Mouse (Mus musculus) kidney, adult 2 months (tissue): ENCODE data around the gene Scn1b. TPM values are rescaled to one million over a fixed set of nuclear protein-coding genes. Genes with fewer than 3 reads are reported as not detected.

Experiments
- DNase-seq: peaks from one replicate; pipeline ENCODE4 v3.0.0; 2021
- H3K27ac ChIP-seq: fragments of 200-500 bp; 2 replicates; pipeline ENCODE4 v1.5.1; 2012; ENCODE audit warnings: low read depth, low read length, control low read depth, inconsistent platforms; ENCODE audit not compliant: insufficient read depth
- H3K27me3 ChIP-seq: fragments of 200-500 bp; replicated peaks from 2 replicates; pipeline ENCODE4 v1.6.1; 2012; ENCODE audit warnings: mild to moderate bottlenecking, moderate library complexity, low read length, inconsistent platforms; ENCODE audit not compliant: control insufficient read depth, insufficient read depth
- H3K36me3 ChIP-seq: fragments of 200-500 bp; 2 replicates; pipeline ENCODE4 v1.6.1; 2012; ENCODE audit warnings: mild to moderate bottlenecking, moderate library complexity, low read length, inconsistent platforms; ENCODE audit not compliant: control insufficient read depth, insufficient read depth
- H3K4me1 ChIP-seq: fragments of 200-500 bp; 2 replicates; pipeline ENCODE4 v1.6.1; 2011; ENCODE audit warnings: low read length; ENCODE audit not compliant: control insufficient read depth, insufficient read depth
- H3K4me3 ChIP-seq: fragments of 200-500 bp; 2 replicates; pipeline ENCODE4 v1.5.1; 2011; ENCODE audit warnings: mild to moderate bottlenecking, low read depth, low read length, control low read depth; ENCODE audit not compliant: insufficient read depth
- CTCF ChIP-seq: fragments of 200-500 bp; conservative IDR thresholded peaks from 2 replicates; pipeline ENCODE4 v1.5.1; 2011; ENCODE audit warnings: low read depth, mild to moderate bottlenecking, control low read depth, low read length, moderate library complexity, mixed read lengths; ENCODE audit not compliant: insufficient read depth, insufficient read length
- POLR2A ChIP-seq: fragments of 200-500 bp; IDR thresholded peaks from one replicate; pipeline ENCODE4 v1.6.1; 2011; ENCODE audit warnings: low read depth, low read length, control low read depth
- WGBS: fragments of 180-500 bp; shearing (Covaris S2); methylation state at CpG from one replicate; pipeline ENCODE4 v1.1.7; 2018; 5-methylcytosine and 5-hydroxymethylcytosine counted together
- polyA plus RNA-seq: library from polyadenylated mRNA; depleted of rRNA; stranded (reverse); fragments of >200 nt; gene quantifications from 2 replicates; pipeline ENCODE4 v1.2.3, GENCODE M21; 2012

Gene Scn1b
- polyA plus RNA-seq, 1 experiment: 27.9 TPM

DNA sequence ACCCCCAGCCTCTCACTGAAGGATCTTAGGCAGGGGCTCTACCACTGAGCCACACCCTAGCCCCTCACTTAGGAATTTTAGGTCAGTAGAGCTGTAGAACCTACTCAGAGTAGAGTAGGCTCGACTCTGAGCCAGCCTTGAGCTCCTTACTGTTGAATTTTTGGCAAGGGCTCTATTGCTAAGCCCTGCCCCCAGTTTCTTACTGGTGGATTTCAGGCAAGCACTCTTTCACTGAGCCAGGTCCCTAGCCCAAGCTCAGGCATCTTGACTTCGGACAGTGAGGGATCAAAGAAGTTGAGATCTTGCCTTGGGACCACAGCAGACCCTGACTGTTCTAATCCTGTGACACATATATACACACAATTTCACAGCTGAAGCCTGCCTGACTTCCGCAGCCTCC lies 3.1 kb downstream of the Scn1b start:
- no peak overlapping the region for H3K4me3 ChIP-seq
- no peaks in the 10 kb centered on the region for H3K36me3 ChIP-seq
- no peaks in the 10 kb centered on the region for H3K27me3 ChIP-seq
- no peak overlapping the region for H3K27ac ChIP-seq
- WGBS: 76% methylated on average over 3 of the region's 3 CpGs
- H3K4me1 ChIP-seq: no peaks in the 10 kb centered on the region; the same call in 1 of the 2 replicates
- no peak for DNase-seq
- TF ChIP-seq CTCF: no peak
- no peak for TF ChIP-seq POLR2A

DNA sequence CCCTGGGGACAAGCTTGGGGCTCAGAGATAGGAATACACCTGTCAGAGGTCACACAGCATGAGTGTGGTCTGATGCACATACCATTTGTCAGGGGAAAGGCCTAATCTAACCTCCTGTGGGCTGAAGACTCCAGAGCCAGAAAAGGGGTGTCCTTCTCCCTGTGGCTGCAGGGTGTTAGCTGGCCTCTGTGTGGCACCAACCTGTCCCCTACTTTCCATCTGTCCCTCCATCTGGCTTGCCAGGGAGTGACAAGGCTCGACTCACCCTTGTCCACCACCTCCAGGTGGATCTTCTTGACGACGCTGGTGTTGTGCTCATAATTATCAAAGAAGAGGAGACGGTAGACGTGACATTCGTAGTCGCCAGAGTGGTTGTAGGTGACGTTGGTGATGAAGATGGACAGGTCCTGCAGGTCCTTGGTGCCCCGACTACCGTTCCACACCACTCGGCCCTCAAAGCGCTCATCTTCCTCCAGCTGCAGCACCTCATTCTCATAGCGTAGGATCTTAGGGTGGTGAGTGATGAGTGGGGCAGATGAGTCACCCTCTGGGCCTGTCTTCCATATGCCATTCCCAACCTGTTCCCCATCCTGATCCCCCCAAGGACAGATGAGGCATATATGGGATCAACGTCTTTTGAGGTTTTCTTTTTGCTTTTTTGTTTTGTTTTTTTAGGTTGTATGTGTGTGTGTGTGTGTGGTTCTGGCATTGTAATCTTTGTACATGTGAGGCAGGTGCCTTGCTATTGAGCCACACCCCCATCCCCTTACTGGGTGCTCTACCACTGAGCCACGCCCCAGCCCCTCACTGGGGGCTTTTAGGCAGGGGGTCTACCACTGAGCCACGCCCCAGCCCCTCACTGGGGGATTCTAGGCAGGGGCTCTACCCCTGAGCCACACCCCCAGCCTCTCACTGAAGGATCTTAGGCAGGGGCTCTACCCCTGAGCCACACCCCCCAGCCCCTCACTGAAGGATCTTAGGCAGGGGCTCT lies 3.9 kb downstream of the Scn1b start:
- 91% methylated on average over 16 of the region's 16 CpGs for WGBS
- no peaks in the 10 kb centered on the region; the same call in 1 of the 2 replicates for H3K4me1 ChIP-seq
- H3K4me3 ChIP-seq: no peak overlapping the region
- no peak for DNase-seq
- H3K36me3 ChIP-seq: no peaks in the 10 kb centered on the region
- H3K27ac ChIP-seq: no peak overlapping the region
- no peaks in the 10 kb centered on the region for H3K27me3 ChIP-seq
- no peak for TF ChIP-seq CTCF
- no peak for TF ChIP-seq POLR2A

DNA sequence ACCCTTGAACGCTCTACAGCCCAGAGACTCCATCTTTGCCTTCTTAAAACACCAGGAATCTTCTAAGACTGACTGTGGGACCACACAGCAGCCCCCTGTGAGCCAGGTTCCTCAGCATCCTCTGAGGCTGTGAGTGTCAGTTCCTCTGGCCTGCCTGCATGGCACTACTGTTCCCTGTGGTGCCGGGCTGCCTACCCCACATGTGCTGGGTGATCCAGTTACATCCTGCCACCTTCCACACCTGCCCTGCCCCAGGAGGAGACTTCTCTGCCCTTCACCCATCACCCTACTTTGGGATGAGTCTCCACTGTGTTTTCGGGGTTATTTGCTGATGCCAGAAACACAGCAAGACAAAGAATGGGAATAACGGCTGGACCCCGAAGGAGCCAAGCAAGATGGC lies 7.2 kb downstream of the Scn1b start:
- H3K36me3 ChIP-seq: no peaks in the 10 kb centered on the region
- TF ChIP-seq POLR2A (no peak), CTCF (no peak)
- H3K27ac ChIP-seq: no peak overlapping the region
- no peak overlapping the region for H3K4me3 ChIP-seq
- H3K4me1 ChIP-seq: peaks cover 10% of the 10 kb centered on the region
- H3K27me3 ChIP-seq: no peaks in the 10 kb centered on the region
- WGBS: 85% methylated on average over 5 of the region's 5 CpGs
- no peak for DNase-seq

DNA sequence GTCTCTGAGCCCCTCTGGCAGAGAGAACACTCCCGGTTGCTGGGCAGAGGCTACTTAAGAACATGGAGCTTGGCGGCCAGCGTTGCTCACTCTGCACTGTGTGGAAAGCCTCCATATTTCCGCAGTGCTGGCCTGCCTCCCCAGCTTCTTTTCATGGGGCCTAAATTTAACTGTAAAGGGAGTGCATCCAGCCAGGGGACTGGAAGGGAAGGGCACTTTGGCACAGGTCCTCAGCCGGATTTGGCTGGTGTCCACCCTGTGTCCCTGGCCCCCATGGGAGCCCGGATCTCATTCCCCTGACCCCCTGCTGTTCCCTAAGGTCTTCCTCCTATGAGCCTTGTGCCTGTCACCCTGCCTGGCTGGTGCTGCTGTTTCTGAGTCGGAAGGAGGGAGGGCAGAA lies 8.3 kb downstream of the Scn1b start:
- DNase-seq: peak; percentile 66
- no peak overlapping the region for H3K27ac ChIP-seq
- no peaks in the 10 kb centered on the region for H3K36me3 ChIP-seq
- 67% methylated on average over 7 of the region's 7 CpGs for WGBS
- no peaks in the 10 kb centered on the region for H3K27me3 ChIP-seq
- H3K4me1 ChIP-seq: peaks cover 13% of the 10 kb centered on the region
- no peak overlapping the region for H3K4me3 ChIP-seq
- TF ChIP-seq POLR2A (no peak), CTCF (no peak)

DNA sequence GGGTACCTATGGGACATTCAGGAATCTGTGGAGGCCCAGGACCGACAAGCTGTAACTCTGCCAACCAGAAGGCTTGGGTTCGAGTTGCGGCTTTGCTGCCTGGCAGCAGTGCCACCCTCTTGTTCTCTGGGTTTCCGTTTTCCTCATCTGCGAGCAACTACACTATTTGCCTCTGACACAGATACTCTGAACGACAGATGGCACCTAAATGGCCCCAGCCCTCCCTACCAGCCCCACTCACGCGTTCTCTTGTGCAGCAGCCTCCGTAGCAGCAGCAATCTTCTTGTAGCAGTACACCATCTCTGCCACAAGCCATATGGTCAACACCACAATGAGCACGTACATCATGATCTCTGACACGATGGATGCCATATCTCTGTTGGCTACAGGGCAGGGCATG lies 9.3 kb downstream of the Scn1b start:
- H3K27ac ChIP-seq: no peak overlapping the region
- 92% methylated on average over 11 of the region's 11 CpGs for WGBS
- peaks cover 21% of the 10 kb centered on the region for H3K4me1 ChIP-seq
- H3K36me3 ChIP-seq: no peaks in the 10 kb centered on the region
- H3K4me3 ChIP-seq: no peak overlapping the region
- TF ChIP-seq POLR2A (no peak), CTCF (no peak)
- DNase-seq: no peak
- no peaks in the 10 kb centered on the region for H3K27me3 ChIP-seq

DNA sequence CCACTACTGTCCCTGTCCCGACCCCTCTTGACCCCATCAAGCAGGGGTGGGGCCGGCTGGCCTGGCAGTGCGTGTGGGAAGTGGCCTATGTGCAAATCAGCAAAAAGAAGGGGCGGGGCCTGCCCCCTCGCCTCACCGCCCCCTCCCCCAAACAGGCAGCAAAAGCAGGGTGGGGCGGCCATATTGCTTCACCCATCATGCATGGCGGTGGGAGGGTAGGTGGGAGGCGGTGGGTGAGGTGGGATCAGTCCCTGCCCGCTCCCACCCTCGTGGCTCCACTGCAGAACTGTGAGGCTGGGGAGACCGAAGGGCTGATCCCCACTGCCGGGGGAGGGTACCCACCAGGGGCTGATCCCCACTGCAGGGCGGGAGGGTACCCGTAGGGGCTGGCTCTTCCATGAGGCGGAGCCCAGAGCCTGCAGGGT lies 10.1 kb downstream of the Scn1b start:
- Histone ChIP-seq H3K4me3 (no peak overlapping the region), H3K36me3 (no peaks in the 10 kb centered on the region), H3K27me3 (no peaks in the 10 kb centered on the region), H3K27ac (no peak overlapping the region), H3K4me1 (peaks cover 26% of the 10 kb centered on the region)
- 67% methylated on average over 16 of the region's 16 CpGs for WGBS
- DNase-seq: no peak
- TF ChIP-seq CTCF: no peak
- no peak for TF ChIP-seq POLR2A

DNA sequence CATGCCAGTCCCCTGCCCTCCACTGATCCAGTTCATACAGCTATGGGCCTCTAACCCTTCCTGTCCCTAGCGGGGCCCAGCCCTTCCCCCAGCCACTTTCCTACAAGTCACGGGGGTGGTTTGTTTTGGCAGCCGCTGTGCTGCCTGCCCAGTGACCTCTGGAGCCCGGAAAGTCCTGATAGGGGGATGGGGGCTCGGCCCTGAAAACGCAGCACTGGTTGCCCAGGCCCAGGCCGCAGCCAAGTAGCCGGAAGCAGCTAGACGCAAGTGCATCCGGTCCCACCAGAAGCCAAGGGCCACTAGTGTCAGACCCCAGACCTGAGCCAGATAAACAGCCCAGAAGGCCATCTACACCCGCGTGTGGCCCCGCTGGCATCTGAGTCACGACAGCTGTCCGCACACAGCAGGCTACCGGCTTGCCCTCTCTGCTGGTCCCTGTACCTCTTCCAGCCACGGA lies 11.2 kb downstream of the Scn1b start:
- peak overlapping the region; percentile 96 for H3K27ac ChIP-seq

More for the DNA sequence above, 11.2 kb downstream of the Scn1b start:
- Histone ChIP-seq H3K4me3 (peak overlapping the region; percentile 26), H3K36me3 (no peaks in the 10 kb centered on the region), H3K4me1 (peaks cover 30% of the 10 kb centered on the region), H3K27me3 (no peaks in the 10 kb centered on the region)
- peak; percentile 96 for DNase-seq
- WGBS: 9% methylated on average over 17 of the region's 17 CpGs
- TF ChIP-seq POLR2A (no peak), CTCF (no peak)
